Mouse (Mus musculus): Measurements from ENCODE around the gene Nectin1.

GRCm38 (mm10) chr9:43784841-43785240, 41.1 kb downstream of the Nectin1 start:
- TF ChIP-seq CTCF (IDR thresholded peaks at IDR 0.05; ENCODE audit: low read depth) = no peak
- TF ChIP-seq EP300 (IDR thresholded peaks at IDR 0.05; ENCODE audit: low read depth) = no peak

All from liver, embryonic 14.5 days (tissue).